Mouse (Mus musculus) CH12.LX (cell line): ENCODE measurements around the gene Cbl.

Experiments
- GABPA ChIP-seq: IDR thresholded peaks from 2 replicates; pipeline ENCODE4 v1.6.1; 2012; ENCODE audit warnings: low read depth, low read length, improper control_type of control experiment, inconsistent platforms; ENCODE audit not compliant: insufficient replicate concordance
- MYC ChIP-seq: IDR thresholded peaks from 2 replicates; pipeline ENCODE4 v1.6.1; 2011; ENCODE audit warnings: low read depth, mild to moderate bottlenecking, improper control_type of control experiment, low read length
- POLR2A ChIP-seq: IDR thresholded peaks from 2 replicates; pipeline ENCODE4 v1.6.1; 2011; ENCODE audit warnings: low read depth, mild to moderate bottlenecking, improper control_type of control experiment, low read length
- USF1 ChIP-seq: IDR thresholded peaks from 2 replicates; pipeline ENCODE4 v1.6.1; 2014; ENCODE audit warnings: low read depth, mild to moderate bottlenecking, inconsistent platforms, low read length, improper control_type of control experiment

- no peak for TF ChIP-seq GABPA
- no peak for TF ChIP-seq POLR2A
- no peak for TF ChIP-seq MYC
- no peak for TF ChIP-seq USF1
Observed at GRCm38 (mm10) chr9:44109360-44110095, 124.3 kb downstream of the Cbl start.
